Mouse (Mus musculus) ES-Bruce4 (cell line): ENCODE results near the gene Olfr657. TPM values are rescaled to one million over a fixed set of nuclear protein-coding genes. Genes with fewer than 3 reads are reported as not detected.

Experiments
- H3K27ac ChIP-seq: 2 replicates; pipeline ENCODE4 v1.5.1; 2012; ENCODE audit warnings: low read length, inconsistent platforms; ENCODE audit not compliant: insufficient read depth
- H3K27me3 ChIP-seq: 2 replicates; pipeline ENCODE4 v1.6.1; 2012; ENCODE audit warnings: mild to moderate bottlenecking, low read length, inconsistent platforms; ENCODE audit not compliant: control insufficient read depth, poor library complexity, insufficient read depth, severe bottlenecking
- H3K36me3 ChIP-seq: 2 replicates; pipeline ENCODE4 v1.6.1; 2012; ENCODE audit warnings: inconsistent platforms, mild to moderate bottlenecking, low read length, moderate library complexity; ENCODE audit not compliant: control insufficient read depth, poor library complexity, insufficient read depth, severe bottlenecking
- H3K4me1 ChIP-seq: one replicate; pipeline ENCODE4 v1.8.1; 2011; ENCODE audit warnings: low read length; ENCODE audit not compliant: control insufficient read depth, insufficient read depth
- H3K4me3 ChIP-seq: 2 replicates; pipeline ENCODE4 v1.5.1; 2011; ENCODE audit warnings: low read depth, mild to moderate bottlenecking, low read length
- H3K9ac ChIP-seq: 2 replicates; pipeline ENCODE4 v1.6.1; 2012; ENCODE audit warnings: low read depth, mild to moderate bottlenecking, inconsistent platforms; ENCODE audit not compliant: poor library complexity, severe bottlenecking
- H3K9me3 ChIP-seq: replicated peaks from 2 replicates; pipeline ENCODE4 v1.6.1; 2012; ENCODE audit warnings: mild to moderate bottlenecking, low read length, inconsistent platforms; ENCODE audit not compliant: control insufficient read depth, poor library complexity, insufficient read depth, severe bottlenecking
- CTCF ChIP-seq: IDR thresholded peaks from one replicate; pipeline ENCODE4 v1.8.1; 2011; ENCODE audit warnings: low read depth, low read length
- EP300 ChIP-seq: IDR thresholded peaks from 2 replicates; pipeline ENCODE4 v1.6.1; 2011; ENCODE audit warnings: low read depth, low read length; ENCODE audit not compliant: insufficient read depth
- POLR2A ChIP-seq: IDR thresholded peaks from one replicate; pipeline ENCODE4 v1.8.1; 2011; ENCODE audit warnings: low read length; ENCODE audit not compliant: insufficient read depth
- polyA plus RNA-seq: library from polyadenylated mRNA; stranded (reverse); fragments of >200 nt; gene quantifications from 2 replicates; pipeline ENCODE4 v1.2.4, GENCODE M21; 2011; ENCODE audit warnings: low read depth; ENCODE audit not compliant: missing spikeins, insufficient read depth, insufficient read length

The Olfr657 gene
- polyA plus RNA-seq, 1 experiment = not detected

- Histone ChIP-seq H3K27ac (no peak within 1 kb of the TSS), H3K36me3 (no peaks in the 10 kb centered on the region), H3K4me1 (no peaks in the 10 kb centered on the region), H3K27me3 (no peaks in the 10 kb centered on the region), H3K4me3 (no peak within 1 kb of the TSS), H3K9me3 (no peaks in the 10 kb centered on the region), H3K9ac (no peak within 1 kb of the TSS)
- TF ChIP-seq EP300 (no peak), POLR2A (no peak), CTCF (no peak)
Measured at GRCm38 (mm10) chr7:104686201-104686600, 61.6 kb downstream of the Olfr657 start, which contains the start of gene Olfr661. Olfr661 (plus strand) TSS chr7:104686501.

Other genes starting within 250 kb of the Olfr657 start
- not detected in 2 replicates for gene Trim30c, start 224.0 kb upstream of the Olfr657 start, polyA plus RNA-seq
- gene Trim30a, start 159.6 kb upstream of the Olfr657 start, polyA plus RNA-seq = 1.3 and 1.4 TPM in 2 replicates
- gene Trim30d, start 116.9 kb upstream of the Olfr657 start, polyA plus RNA-seq = 0.58 and 0.60 TPM in 2 replicates
- gene Olfr651, start 74.7 kb upstream of the Olfr657 start, polyA plus RNA-seq = not detected in 2 replicates
- not detected in 2 replicates for gene Olfr652, start 63.9 kb upstream of the Olfr657 start, polyA plus RNA-seq
- not detected in 2 replicates for gene Olfr653, start 47.5 kb upstream of the Olfr657 start, polyA plus RNA-seq
- not detected in 2 replicates for gene Olfr654, start 37.8 kb upstream of the Olfr657 start, polyA plus RNA-seq
- not detected in 2 replicates for gene Olfr655, start 23.0 kb upstream of the Olfr657 start, polyA plus RNA-seq
- not detected in 2 replicates for gene Olfr656, start 10.8 kb upstream of the Olfr657 start, polyA plus RNA-seq
- not detected in 2 replicates for gene Olfr658, start 22.5 kb downstream of the Olfr657 start, polyA plus RNA-seq
- gene Olfr659, start 42.0 kb downstream of the Olfr657 start, polyA plus RNA-seq = not detected in 2 replicates
- gene Olfr661, start 61.7 kb downstream of the Olfr657 start, polyA plus RNA-seq = not detected in 2 replicates
- gene Usp17le, start 152.7 kb downstream of the Olfr657 start, polyA plus RNA-seq = not detected in 2 replicates
- not detected in 2 replicates for gene Usp17lb, start 217.8 kb downstream of the Olfr657 start, polyA plus RNA-seq
- 0.29 TPM in 1 of 2 replicates, not detected in the other for gene Usp17la, start 232.2 kb downstream of the Olfr657 start, polyA plus RNA-seq